Mouse (Mus musculus) bone marrow macrophage, adult 2 months (primary cell): ENCODE data around the gene Fgfr2.

Experiments
- CTCF ChIP-seq: IDR thresholded peaks from 2 replicates; pipeline ENCODE4 v1.5.1; 2012; ENCODE audit warnings: low read depth, mild to moderate bottlenecking, low read length, moderate library complexity
- POLR2A ChIP-seq: IDR thresholded peaks from 2 replicates; pipeline ENCODE4 v1.6.1; 2012; ENCODE audit warnings: mild to moderate bottlenecking, low read depth, low read length, borderline replicate concordance

DNA sequence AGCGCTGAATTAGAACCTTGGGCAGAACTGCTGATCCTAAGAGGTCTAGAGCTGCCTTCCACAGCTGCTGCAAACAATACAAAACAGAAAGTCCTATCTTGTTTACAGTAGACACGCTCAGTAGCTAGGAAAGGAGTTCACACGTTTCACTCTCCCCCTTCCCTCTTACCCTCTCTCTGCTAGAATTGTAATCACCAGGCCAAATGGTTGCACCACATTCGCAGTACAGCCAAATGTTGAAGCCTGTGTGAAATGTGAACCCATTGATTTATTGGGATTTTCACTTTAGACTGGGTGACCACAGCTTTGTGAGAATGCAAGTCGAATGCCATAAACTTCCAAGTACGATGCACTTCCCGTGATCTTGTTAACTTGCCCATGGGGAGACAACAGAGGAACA is 1028.5 kb downstream of the Fgfr2 start:
- no peak for TF ChIP-seq POLR2A
- TF ChIP-seq CTCF, result no peak
